Mouse (Mus musculus): Measurements from ENCODE around the gene Ssh1.

The Ssh1 gene

DNA sequence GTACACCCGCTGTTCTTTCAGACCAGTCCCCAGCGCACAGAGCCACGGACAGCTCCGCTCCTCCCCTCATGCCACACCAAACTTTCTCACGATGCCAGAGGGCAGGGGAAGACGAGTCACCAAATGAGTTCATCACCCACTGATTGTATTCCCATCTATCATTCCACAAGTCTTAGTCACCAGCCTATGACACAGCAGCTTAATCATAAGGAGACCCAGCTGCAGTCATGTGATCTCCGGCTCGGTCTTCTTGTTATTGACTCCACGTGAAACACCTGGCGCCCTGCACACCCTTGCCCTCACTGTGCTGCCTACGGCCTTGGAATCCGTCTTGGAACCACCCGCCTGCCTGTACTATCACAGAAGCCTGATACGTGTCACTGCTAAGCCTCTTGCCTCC lies 28.7 kb downstream of the Ssh1 start:
- DNase-seq: no peak

DNA sequence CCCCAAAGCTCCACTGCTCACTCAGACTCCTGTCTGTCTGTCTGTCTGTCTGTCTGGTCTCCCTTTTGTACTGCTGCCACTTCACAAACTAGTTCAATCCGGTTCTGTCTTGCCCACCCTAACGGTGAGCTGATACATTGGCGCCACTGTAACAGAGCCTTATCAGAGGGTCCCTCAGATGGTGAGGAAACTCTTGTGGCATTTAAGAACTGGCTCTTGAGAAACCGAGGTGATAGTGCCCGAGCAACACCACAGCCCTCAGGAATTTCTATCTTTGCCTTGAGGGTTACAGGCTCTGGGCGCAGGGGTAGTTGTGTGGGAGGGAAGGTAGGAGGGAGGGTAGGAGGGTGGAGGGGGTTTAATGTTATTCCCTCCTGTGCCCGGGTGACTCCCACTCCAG lies 31.9 kb downstream of the Ssh1 start:
- DNase-seq: no peak

DNA sequence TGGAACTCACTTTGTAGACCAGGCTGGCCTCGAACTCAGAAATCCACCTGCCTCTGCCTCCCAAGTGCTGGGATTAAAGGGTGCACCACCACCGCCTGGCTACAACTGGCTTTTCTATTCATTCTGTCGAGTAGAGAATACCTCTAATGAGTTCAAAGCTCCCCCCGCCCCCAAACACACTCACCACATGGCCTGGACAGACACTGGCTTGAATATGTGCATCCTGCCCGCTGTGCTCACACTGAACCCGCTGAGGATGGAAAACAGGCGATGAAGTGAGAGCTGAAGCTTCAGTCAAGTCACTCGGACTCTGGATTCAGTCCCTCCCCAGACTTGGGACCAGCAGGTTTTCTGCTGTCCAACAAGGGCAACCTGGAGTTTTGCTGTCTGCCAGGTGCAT lies 33.3 kb downstream of the Ssh1 start:
- DNase-seq: no peak

DNA sequence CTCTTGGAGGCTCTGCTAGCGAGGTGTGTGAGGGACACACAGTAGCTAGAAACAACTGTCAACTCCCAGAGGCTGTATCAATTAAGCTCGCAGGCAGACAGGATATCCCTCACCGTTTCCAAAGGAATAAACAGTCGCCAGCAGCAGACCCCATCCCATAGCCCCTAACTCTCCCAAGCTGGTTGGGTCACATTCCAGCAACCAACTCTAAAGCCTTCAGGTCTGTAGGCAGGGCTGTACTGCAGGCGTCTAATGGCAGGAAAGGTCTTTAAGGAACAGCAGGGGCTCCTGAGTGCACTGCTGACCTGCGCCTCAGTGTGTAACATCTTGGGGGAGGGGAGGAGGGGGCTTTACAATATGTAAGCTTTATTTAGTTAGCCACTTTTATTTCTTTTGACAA lies 34.7 kb downstream of the Ssh1 start:
- DNase-seq: no peak

DNA sequence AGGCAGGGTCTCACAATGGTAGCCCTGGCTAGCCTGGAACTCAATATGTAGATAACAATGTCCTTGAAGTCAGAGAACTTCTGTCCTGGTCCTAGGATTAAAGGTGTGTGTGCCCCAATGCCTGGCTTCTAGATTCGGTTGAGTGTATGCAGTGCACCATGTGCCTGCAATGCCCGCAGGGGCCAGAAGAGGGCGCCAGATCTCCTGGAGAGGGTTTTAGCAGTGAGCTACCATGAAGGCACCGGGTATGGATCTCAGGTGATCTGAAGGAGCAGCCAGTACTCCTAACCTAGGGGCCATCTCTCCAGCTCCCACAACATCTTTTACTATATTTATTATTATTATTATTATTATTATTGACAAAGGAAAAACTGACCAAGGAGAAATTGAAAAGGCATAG lies 37.2 kb downstream of the Ssh1 start:
- DNase-seq: peak; percentile 81

DNA sequence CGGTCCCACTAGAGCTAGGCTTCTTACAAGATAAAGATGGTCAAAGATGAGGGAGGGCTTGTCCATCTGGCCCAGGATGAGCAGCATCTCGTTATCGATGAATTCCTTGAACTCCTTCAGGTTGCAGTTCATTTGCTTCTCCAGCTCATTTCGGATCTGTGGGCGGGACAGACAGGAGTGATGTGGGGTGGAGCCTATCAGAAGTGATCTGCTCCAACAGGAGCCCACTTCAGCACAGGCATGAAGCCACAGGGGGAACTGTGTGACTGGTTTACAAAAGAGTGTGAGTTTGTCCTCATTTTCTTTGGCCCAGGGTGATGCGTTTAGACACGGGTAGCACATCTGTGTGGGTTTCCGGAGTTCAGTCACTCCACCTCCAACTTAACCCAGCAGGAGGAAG lies 38.0 kb downstream of the Ssh1 start:
- DNase-seq: no peak

DNA sequence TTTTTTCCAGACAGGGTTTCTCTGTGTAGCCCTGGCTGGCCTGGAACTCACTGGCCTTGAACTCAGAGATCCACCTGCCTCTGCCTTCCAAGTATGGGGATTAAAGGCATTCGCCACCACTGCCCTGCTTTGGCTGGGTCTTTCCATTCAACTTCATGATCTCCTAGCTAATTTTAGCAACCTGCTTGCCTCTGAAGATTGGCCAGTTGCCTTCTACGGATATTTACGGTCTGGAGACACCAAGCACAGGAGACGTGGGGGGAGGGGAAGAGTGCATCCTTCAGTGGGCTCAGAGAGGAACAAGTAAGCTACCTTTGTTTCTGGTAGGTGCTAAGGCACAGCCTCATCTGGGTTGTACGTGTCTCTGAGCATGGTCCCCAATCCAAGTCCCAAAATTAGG lies 38.4 kb downstream of the Ssh1 start:
- DNase-seq: no peak

DNA sequence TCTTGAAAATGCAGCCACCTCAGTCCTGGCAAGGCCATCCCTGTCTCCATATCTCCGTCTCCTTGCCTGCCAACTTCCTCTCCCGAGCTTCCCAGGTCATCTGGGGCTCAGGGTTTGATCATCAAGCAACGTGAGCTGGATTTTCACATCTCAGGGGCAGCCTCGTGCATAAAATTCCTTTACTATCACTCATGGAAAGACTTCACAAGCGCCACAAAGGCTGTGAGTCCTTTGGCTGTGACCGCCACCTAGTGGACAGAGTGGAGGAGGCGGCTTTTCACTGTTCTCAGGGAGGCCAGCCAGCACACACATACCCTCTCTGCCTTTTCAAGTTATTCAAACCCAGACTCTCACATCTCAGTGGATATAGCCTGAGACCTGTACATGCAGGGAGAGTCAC lies 39.3 kb downstream of the Ssh1 start:
- peak; percentile 79 for DNase-seq

DNA sequence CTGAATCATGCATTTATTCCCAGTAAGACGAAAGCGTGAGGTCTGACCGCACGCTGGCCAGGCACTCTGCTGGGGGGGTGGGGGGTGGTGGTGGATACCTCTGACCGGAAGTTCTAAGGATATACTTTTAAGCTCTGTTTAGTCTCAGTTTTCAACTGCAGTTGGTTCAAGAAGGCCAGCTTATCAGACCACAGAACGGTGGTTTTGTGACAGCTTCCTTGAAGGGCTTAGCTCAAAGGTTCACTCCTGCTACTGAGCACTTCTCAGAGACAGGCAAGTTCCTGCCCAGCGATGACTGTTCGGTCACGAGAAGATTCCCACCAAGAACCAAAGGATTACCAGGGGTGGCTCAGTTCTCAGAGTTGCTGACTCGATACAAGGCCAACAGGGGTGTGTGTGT lies 41.2 kb downstream of the Ssh1 start:
- no peak for DNase-seq

DNA sequence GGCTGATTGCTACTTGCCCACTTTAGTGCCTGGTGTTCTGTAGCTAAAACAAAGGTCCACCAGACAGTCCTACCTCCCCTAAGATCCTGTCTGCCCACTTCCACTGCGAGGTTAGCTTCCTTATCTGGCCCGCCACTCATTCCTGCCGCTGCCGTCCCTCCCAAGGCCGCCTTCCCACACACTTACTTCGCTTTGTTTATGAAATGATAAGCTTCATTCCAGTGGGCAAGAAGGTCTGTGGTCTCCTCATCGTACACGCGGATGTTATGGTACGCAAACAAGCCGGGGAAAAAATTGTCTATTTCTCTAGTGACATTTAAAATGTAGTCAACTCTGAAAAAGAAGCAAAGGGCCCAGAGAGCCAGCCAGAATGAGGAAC lies 42.0 kb downstream of the Ssh1 start:
- no peak for DNase-seq

DNA sequence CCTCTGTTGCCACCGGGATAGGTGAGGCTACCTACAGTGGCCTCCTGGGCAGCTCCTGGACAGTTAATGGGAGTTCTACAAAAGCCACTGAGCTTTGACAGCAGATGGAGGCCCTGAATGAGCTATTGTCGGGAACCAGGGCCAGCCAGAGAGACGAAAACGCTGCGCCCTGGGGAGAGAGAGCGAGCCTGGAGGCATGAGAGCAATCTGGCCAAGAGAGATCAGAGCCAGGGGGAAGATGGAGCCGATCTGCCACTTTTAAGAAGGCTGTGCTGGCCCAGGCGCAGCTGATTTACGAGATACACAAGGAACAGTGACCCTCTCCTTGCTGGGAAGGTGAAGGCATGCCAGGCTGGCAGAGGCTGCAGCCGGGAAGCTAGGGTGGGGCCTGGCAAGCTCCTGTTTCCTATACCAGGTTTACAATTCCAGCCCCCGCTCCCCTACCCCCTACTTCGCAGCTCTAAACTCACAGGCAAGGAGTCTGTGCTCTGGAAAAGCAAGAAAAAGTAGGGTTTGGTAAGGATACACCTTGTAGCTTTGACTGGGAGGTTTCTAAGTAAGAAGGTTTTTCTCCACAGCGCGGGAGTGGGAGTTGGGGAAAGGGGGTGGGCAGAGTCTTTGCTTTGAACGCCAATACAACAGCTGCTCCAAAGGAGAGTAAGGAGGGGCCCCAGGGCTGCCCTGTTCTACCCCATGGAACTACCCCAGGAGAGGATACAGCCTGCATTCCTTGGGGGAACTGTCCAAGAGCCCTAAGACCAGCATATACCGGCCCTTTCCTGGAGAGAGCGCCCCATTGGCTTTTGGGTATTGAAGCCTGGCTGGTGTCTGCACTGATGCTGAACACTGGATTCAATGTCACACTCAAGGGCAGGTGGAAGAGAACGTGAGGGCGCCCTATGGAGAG lies 42.7 kb downstream of the Ssh1 start:
- no peak for DNase-seq

DNA sequence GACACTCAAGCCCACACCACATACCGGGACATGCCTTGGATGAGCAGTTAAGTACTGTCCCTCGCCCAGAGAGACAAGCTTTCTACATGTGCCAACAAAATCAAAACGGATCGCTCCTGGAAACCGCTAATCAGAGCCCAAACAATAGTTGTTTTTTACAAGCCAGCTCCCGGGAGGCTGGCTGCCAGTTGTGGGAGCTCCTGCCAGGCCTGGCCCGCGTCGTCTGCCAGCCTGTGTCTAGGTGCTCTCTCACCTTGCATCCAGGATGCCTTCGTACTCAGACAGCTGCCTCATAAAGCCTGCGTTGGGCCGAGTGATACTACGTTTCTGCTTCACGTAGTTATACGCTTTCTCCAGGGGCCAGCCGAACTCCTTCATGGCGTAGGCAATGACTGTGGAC lies 43.6 kb downstream of the Ssh1 start:
- no peak for DNase-seq

DNA sequence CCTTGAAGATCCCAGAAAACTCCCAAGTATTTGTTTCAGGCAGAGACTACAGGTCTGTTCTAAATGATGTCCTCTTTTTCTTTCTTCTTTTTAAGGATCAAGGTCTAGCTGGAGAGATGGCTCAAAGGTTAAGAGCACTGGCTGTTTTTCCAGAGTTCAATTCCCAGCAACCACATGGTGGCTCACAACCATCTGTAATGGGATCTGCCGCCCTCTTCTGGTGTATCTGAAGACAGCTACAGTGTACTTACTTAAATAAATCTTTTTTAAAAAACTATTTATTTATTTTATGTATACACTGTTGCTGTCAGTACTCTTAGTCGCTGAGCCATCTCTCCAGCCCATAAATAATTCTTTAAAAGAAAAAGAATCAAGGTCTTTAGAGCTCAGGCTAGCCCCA lies 46.4 kb downstream of the Ssh1 start:
- no peak for DNase-seq

DNA sequence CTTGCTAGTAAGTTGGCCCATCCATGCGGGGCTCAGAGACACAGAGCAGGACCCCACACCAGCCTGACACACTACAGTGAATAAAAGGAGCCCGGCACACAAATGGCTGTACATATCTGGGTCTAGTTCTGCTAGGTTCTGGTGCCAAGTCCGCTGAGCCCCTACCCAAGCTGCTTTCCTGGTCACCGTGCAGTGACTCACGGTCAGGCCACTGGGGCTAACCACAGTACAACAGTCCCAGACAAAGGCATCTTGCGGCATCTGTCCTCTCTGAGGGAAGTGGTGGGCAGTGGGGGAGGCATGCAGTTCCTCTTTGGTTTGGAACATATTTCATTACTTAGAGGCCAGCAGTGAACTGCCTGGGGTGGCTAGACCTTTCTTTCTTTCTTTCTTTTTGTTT lies 48.6 kb downstream of the Ssh1 start:
- no peak for DNase-seq

DNA sequence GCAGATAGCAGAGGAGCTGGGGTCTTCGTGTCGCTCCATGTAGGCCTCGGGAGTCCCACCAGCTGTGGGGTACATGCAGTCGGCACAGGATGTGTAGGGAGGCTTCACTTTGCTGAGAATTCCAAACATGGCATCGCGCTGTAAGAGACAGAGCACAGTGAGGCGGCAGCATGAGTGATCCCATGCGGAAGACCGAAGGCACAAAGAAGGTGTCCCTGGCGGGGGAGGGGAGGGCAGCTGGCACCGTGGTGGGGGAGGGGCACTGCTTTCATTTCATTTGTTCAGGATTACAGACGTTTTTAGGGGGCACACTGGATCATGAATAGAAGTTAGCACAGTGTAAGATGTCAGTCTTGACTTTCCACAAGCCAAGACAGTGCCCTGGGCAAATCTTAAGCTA lies 50.4 kb downstream of the Ssh1 start:
- DNase-seq: no peak

DNA sequence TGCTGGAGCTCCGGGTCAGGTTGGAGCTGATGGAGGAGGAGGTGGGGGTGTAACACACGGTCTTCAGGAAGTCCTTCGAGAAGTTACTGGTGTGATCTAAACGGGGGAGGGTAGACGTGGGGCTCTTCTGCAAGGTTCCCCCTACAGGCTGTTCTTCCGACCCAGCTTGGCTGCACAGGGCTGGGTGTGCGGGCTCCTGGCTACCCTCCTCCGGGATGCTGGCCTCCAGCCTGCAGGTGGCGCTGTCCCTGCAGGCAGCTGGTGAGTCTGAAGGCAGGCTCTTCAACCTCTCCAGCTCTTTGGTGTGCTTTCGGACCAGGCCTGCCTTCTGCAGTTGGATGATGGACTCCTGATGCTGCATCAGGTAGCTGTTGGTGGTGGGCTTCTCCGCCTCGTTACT lies 51.1 kb downstream of the Ssh1 start:
- no peak for DNase-seq

DNA sequence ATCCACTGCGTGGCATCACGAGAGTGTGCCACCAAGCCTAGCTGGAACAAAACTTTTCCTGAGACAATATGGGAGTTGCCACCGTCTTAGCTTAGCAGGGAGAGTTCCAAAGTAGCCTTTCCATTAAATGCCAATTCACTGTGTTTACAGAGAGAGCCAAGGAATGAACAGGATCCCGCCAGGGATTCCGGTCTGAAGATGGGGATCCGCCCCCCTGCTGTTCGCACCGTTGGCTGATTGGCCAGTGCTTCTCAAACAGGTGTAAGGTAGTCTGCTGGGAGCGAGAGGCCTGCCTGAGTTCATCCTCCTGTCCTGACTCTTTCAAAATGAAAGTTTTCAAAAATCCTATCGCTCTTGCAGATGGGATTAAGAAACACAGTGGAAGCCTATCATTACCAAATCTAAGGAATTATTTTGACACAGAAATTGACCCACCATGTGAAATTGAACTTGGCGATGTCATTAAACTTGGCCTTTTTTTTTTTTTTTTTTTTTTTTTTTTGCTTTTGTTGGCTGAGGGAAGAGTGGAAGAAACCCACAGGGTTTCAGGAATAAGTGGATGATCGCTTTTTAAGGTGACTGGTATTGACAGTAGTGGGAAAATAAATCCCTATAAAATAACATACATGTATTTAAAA lies 54.3 kb downstream of the Ssh1 start:
- DNase-seq: no peak

DNA sequence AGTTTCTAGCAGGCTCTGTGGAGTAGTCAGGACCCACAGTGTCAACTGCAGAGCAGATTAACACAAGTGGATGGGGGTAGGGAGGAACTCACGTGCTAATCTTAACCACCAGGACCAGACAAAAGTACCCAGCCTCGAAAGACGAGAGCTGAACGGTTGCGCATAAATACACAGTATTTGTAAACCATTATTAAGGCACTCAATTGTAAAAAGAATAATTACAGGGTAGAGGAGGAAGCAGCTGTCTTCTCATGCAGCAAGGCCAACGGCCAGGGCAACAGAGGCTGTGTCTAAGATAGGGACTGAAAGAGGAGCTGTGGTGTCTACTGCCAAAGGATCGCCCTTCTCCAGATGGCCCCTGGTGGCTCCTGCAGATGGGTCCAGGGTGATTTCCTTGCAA lies 56.0 kb downstream of the Ssh1 start:
- no peak for DNase-seq

DNA sequence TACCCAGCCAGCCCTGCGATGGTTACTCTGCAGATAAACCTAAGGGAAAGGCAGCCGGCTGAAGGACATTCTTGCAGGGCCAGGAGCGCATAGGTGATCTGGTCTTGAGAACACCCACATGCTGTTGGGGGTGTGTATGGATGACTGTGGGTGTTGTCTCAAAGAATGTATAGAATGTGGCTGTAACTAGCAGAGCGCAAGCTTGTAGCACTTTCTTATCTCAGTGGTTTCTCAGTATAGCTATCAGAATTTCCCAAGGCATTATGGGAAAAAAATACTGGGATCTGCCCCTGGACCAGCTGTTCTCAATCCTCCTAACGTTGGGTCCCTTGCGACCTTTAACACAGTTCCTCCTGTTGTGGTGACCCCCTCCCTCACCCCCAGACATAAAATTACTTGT lies 59.8 kb downstream of the Ssh1 start:
- no peak for DNase-seq

DNA sequence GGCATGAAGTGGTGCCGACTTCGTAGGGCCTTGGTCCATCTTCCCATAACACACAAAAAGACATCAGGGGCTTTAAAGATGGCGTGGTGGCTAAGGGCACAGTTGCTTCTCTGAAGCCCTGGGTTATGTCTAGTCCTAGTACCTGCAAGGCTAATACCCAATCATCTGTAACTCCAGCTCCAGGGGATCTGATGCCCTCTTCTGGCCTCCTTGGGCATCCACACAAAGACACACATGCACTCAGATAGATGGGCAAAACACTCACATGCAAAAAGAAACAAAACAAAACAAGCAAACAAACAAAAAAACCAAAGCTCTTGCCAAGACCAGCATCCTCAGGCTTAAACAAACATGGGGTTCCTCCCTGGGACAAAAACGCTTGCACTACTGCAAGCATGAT lies 60.2 kb downstream of the Ssh1 start:
- DNase-seq: no peak

DNA sequence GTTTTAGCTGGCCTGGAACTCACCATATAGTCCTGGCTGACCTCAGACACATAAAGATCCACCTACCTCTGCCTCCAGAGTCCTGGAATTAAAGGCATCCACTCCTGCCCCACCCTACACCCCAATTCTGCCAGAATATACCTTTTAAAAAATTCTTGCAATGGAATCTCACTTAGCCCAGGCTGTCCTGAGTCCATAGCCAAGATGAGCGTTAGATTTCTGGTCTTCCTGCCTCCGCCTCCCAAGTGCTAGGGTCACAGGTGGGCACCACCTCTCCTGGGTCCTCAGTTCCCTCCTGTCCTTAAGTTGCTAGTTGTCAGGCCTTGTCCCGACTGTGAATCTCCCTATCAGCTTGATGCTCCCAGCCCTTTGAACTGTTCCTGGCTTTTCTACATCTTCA lies 61.4 kb downstream of the Ssh1 start:
- DNase-seq: no peak

DNA sequence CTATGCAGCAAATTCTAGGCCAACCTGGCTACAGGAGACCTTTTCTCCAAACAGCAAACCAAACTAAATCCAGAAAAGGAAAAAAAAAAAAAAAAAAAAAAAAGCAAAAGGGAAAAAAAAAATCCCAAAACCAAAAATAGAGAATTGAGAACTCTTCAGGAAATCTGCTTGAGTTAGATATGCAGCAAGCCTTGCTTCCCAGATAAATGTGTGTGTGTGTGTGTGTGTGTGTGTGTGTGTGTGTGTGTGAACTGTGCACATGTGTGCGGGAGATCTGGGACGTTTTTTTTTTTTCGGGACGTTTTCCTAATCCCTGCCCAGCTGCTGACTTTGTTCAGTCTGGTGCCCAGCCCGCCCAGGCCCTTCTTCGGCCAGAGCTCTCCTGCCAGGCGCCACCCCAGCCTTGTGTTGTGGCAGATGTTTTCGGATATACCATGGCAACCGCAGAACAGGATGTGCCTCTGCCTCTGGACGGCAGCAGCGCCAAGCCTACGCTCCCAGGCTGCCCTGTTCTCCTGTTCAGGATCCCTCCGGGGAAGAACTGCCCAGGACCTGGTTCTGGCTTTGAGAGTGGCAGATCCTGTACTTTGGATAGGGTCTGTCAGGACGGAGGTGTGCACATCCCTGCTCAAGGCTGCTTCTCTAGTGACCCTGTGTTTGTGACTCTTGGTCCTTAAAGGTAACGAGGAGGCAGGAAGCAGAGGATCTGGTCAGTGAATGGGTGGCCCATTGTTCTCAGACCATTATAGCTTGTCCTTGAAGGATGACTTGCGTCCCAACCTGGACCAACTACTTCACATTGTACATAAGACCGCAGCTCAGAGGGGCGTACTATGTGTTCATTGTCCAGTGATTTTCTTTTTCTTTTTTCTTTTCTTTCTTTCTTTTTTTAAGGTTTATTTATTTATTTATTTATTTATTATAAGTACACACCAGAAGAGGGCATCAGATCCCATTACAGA lies 62.8 kb downstream of the Ssh1 start:
- no peak for DNase-seq

DNA sequence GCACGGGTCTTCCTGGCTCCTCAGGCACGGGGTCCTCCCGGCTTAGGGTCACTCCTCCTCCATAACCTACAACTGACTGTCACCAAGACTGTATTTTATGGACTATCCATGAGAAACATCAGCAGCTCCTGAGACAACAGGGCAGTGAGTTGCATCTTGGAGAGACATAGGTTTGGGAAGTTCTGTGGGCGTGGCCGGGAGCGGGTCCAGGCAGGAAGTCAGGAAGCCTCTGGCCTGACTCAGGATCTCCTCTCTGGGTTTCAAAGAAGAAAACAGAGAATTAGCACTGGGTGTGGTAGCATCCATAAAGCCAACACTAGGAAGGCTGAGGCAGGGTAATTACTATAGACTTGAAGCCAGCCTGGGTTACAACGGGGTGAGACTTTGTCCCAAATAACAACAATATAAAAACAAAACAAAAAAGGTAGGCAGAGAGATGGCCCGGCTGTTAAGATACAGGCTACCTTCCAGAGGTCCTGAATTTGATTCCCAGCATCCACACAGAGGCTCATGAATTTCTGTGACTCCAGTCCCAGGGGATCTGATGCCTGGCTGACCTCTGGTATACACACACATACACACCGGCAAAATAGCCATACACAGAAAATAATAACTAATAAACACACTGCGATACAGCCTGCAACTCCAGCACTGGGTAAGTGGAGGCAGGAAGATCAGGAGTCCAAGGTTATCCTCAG lies 63.6 kb downstream of the Ssh1 start:
- no peak for DNase-seq
